Mouse (Mus musculus) liver, adult 2 months (tissue): Measurements from ENCODE around the gene Hepacam2.

Experiments used
- CTCF ChIP-seq: fragments of 200-500 bp; IDR thresholded peaks from 2 replicates; pipeline ENCODE4 v1.5.1; 2011; ENCODE audit warnings: low read depth, low read length, control low read depth
- POLR2A ChIP-seq: fragments of 200-500 bp; IDR thresholded peaks from 2 replicates; pipeline ENCODE4 v1.6.1; 2011; ENCODE audit warnings: low read length, control low read depth; ENCODE audit not compliant: insufficient read depth; ENCODE audit errors: extremely low read depth

DNA sequence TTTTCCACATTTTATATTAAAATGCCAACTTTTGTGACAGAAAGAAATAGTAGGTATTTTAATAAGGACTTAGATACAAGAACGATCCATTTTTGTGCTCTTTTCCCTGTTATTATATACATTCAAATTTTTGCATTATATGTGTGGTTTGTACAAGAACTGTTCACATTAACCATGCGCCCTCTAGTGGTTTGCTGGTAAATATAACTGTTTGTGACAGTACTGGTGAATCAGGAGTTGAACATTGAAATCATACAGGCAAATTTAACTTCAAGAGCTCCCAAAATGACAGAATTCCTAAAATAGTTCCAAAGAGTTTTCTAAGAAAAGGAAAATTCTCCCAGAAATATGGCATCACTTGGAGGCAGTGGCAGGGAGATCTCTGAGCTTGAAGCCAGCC lies 1.9 kb downstream of the Hepacam2 start:
- peak; percentile 50 for TF ChIP-seq CTCF
- no peak for TF ChIP-seq POLR2A
